Mouse (Mus musculus): ENCODE results near the gene Fbxl8.

DNA sequence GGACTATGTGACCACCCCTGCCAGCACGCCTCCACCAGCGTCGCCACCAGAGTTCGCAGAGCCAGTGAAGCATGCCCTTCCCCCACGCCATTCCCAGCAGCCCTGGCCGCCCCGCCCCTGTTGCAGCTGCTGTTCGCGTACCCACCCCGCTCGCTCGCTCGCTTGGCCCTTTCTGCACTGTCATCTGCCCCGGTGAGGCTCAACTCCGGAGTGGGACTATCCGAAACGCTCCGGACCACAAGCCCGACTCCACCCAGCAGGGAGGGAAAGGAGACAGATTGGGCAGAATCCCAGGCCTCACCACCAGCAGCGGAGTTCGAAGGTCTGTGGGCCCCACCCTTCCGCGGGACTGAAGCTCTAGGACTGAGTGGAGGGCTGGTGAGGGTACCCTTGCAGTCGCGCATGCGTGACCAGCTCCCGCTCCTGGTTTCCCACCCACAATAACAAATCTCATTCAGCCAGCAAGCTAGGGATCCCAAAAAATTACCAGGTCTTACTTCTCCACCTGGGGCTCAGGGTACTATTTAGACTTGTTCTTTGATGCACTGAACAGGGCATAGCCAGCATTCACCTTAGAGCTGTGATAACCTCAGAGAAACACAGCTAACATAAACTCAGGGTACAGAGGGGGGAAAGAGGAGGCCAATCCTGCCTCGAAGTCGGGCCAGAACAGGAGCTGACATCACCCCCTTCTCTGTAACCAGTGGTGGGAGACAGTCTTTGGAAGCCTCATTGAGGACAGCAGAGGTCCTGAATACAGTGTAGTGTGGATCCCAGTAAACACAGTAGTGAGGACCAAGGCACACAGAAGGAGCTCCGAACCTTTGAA lies 12.1 kb downstream of the Fbxl8 start:
- TF ChIP-seq CTCF (IDR thresholded peaks at IDR 0.05; ENCODE audit: low read depth) (no peak), EP300 (IDR thresholded peaks at IDR 0.05; ENCODE audit: low read depth) (no peak)
